Mouse (Mus musculus) subcutaneous adipose tissue, adult 2 months (tissue): Measurements from ENCODE around the gene Srcap. TPM values are rescaled to one million over a fixed set of nuclear protein-coding genes. Genes with fewer than 3 reads are reported as not detected.

Source experiments
- polyA plus RNA-seq: library from polyadenylated mRNA; depleted of rRNA; stranded (reverse); fragments of >200 nt; gene quantifications from 2 replicates; pipeline ENCODE4 v1.2.3, GENCODE M21; 2012; ENCODE audit warnings: low replicate concordance; rRNA removed

Srcap gene
- polyA plus RNA-seq: 10.6 and 30.1 TPM in 2 replicates

DNA sequence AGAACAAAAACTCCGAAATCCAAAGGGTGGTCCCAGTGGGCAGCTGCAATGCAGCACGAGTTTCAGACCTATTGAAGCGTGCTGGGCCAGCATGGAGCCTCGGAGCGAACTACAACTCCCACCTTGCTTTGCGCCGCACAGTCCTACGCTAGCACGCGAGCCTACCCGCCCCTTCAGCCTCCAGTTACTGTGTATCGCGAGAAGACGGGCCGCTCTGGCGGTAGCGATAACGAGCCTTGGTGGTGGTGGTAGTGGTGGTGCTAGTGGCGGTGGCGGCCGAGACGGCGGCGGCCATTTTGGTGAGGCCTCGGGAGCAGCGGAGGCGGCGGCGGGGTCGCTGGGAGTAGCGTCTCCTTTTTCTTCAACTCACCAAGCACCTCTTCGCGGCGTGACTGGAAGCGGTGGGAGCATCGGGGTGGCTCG lies at the start of gene Srcap:
Srcap (plus strand) TSS at position 176 of the 423 bp plus-strand sequence.

DNA sequence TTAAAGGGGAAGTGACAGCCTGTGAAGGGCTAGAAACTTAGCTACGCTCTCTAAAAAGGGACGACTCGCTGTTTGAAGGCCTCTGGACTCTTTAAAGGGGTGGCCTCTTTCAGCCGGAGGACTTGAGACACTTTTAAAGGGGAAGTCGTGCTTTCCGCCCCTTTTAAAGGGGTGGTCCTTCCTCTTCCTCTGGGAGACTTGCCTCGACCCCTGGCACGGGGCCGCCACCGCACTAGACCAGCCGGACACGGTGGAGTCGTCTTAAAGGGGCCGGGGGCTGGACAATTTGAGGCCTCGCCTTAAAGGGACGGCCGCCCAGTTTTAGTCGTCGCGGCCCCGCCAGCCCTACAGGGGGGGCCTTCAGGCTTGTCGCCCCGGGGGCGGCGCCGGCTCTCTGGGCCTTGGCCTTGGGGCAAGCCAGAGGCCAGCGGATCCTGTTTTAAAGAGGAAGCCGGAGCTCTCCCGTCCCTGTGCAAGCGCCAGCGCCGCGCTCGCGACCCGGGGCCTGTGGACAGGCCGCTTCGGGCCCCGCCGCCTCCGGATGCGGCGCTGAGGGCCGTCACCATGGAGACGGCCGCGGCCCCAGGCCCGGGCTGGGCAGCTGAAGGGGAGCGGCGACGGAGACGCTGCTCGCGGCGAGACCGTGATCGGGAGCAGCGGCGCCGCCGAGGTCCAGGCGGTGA lies 33.0 kb upstream of the Srcap start, which contains the start of gene Fbrs:
Fbrs (plus strand) TSS at position 565 of the 683 bp plus-strand sequence.

GRCm38 (mm10) chr7:127519284-127519683 lies 7.5 kb downstream of the Srcap start, which contains the start of gene Gm42715:
Gene Gm42715, plus strand, starts transcription at chr7:127519584.

GRCm38 (mm10) chr7:127561340-127561858 lies 49.6 kb downstream of the Srcap start, which contains the start of gene Tmem265:
Gene Tmem265, plus strand, starts transcription at chr7:127561390.

GRCm38 (mm10) chr7:127572895-127573471 lies 61.2 kb downstream of the Srcap start, which contains the start of gene Phkg2:
Gene Phkg2, plus strand, starts transcription at chr7:127573340.

GRCm38 (mm10) chr7:127588011-127588871 lies 76.5 kb downstream of the Srcap start, which contains the start of the genes Ccdc189 and Rnf40:
Gene Ccdc189, minus strand, starts transcription at chr7:127588595.
Gene Rnf40, plus strand, starts transcription at chr7:127588767.

Other genes with a start within 250 kb of the Srcap start
- gene Sephs2, start 237.9 kb upstream of the Srcap start, polyA plus RNA-seq: 30.3 and 33.1 TPM in 2 replicates
- gene Itgal, start 215.7 kb upstream of the Srcap start, polyA plus RNA-seq: 5.0 and 11.6 TPM in 2 replicates
- 24.9 and 37.2 TPM in 2 replicates for gene Zfp768, start 166.4 kb upstream of the Srcap start, polyA plus RNA-seq
- gene Zfp747, start 135.9 kb upstream of the Srcap start, polyA plus RNA-seq: 5.7 and 10.7 TPM in 2 replicates
- gene 9130019O22Rik, start 124.8 kb upstream of the Srcap start, polyA plus RNA-seq: 2.8 and 5.8 TPM in 2 replicates
- gene E430018J23Rik, start 118.4 kb upstream of the Srcap start, polyA plus RNA-seq: 4.3 and 9.6 TPM in 2 replicates
- 5.8 and 8.7 TPM in 2 replicates for gene Zfp764, start 105.2 kb upstream of the Srcap start, polyA plus RNA-seq
- gene Zfp688, start 89.9 kb upstream of the Srcap start, polyA plus RNA-seq: 17.0 and 24.9 TPM in 2 replicates
- gene Zfp689, start 62.8 kb upstream of the Srcap start, polyA plus RNA-seq: 2.5 and 5.1 TPM in 2 replicates
- 65.7 and 102 TPM in 2 replicates for gene Prr14, start 52.4 kb upstream of the Srcap start, polyA plus RNA-seq
- 20.0 and 36.9 TPM in 2 replicates for gene Fbrs, start 32.8 kb upstream of the Srcap start, polyA plus RNA-seq
- 14.3 and 19.8 TPM in 2 replicates for gene Gm42715, start 7.6 kb downstream of the Srcap start, polyA plus RNA-seq
- not detected in 2 replicates for gene Tmem265, start 49.4 kb downstream of the Srcap start, polyA plus RNA-seq
- gene Phkg2, start 61.4 kb downstream of the Srcap start, polyA plus RNA-seq: 59.0 and 79.2 TPM in 2 replicates
- 7.2 and 7.9 TPM in 2 replicates for gene Ccdc189, start 76.6 kb downstream of the Srcap start, polyA plus RNA-seq
- gene Rnf40, start 76.8 kb downstream of the Srcap start, polyA plus RNA-seq: 26.1 and 45.6 TPM in 2 replicates
- gene Zfp629, start 103.8 kb downstream of the Srcap start, polyA plus RNA-seq: 8.4 and 24.5 TPM in 2 replicates
- gene Bcl7c, start 196.9 kb downstream of the Srcap start, polyA plus RNA-seq: 15.7 and 47.8 TPM in 2 replicates
- 7.2 and 19.4 TPM in 2 replicates for gene Ctf1, start 200.8 kb downstream of the Srcap start, polyA plus RNA-seq
- gene Ctf2, start 220.2 kb downstream of the Srcap start, polyA plus RNA-seq: 0.06 TPM in 1 of 2 replicates, not detected in the other
- 14.2 and 40.4 TPM in 2 replicates for gene Fbxl19, start 232.6 kb downstream of the Srcap start, polyA plus RNA-seq